Comparison of ENCODE assay signal across 8 mouse cellular contexts in genomic region chr17:24527315-24527714, GRCm38 (mm10). TPM values are rescaled to one million over a fixed set of nuclear protein-coding genes. Genes with fewer than 3 reads are reported as not detected.
A peak's percentile ranks its signal among the peaks of the same experiment; 100 is the strongest.
DNase-seq lines count a peak whose midpoint lies in the region; ATAC-seq and TF ChIP-seq lines count a peak whose summit lies in the region.

No protein-coding gene starts in this region.

- H3K4me3 ChIP-seq in layer of hippocampus, adult 2 months: peak overlapping the region; percentile 95
- peak overlapping the region; percentile 64 for H3K4me3 ChIP-seq in cortical plate, adult 2 months (ENCODE audit: insufficient read depth, low read length)
- peak overlapping the region; percentile 98 for H3K4me3 ChIP-seq in intestine, embryonic 15.5 days (replicated peaks)
- peak overlapping the region; percentile 77 for H3K4me3 ChIP-seq in myocyte

- TF ChIP-seq CTCF in layer of hippocampus, adult 2 months (conservative IDR thresholded peaks at IDR 0.05): no peak
- TF ChIP-seq CTCF in cortical plate, adult 2 months (IDR thresholded peaks at IDR 0.05; ENCODE audit: extremely low read depth, insufficient read depth, low read length): no peak

- peak; percentile 4; the same call in 1 of the 2 replicates for ATAC-seq in intestine, embryonic 15.5 days

- H3K27ac ChIP-seq in layer of hippocampus, adult 2 months: peak overlapping the region; percentile 91
- H3K27ac ChIP-seq in cortical plate, adult 2 months (ENCODE audit: insufficient read depth, low read length): peak overlapping the region; percentile 10; the same call in 1 of the 2 replicates
- H3K27ac ChIP-seq in intestine, embryonic 15.5 days: peak overlapping the region; percentile 85

- peak overlapping the region; percentile 11 for H3ac ChIP-seq in myocyte (ENCODE audit: control insufficient read depth, insufficient read length)

- H3K36me3 ChIP-seq in intestine, embryonic 15.5 days: no peaks in the 10 kb centered on the region
- H3K36me3 ChIP-seq in myocyte (ENCODE audit: control insufficient read depth, insufficient read depth): no peaks in the 10 kb centered on the region

- H3K27me3 ChIP-seq in intestine, embryonic 15.5 days (replicated peaks): no peaks in the 10 kb centered on the region
- H3K27me3 ChIP-seq in myocyte (ENCODE audit: control insufficient read depth, insufficient read depth, insufficient read length): no peaks in the 10 kb centered on the region

- peaks cover 59% of the 10 kb centered on the region for H3K79me2 ChIP-seq in myocyte (ENCODE audit: control insufficient read depth, insufficient read depth)

- 0% methylated on average over 17 of the region's 19 CpGs for WGBS in intestine, embryonic 15.5 days

- H3K4me1 ChIP-seq in cortical plate, adult 2 months (ENCODE audit: control insufficient read depth, insufficient read depth, low read length): peaks cover 10% of the 10 kb centered on the region
- peaks cover 48% of the 10 kb centered on the region for H3K4me1 ChIP-seq in intestine, embryonic 15.5 days (replicated peaks)

- H3K9me3 ChIP-seq in intestine, embryonic 15.5 days: no peaks in the 10 kb centered on the region

- H3K4me2 ChIP-seq in intestine, embryonic 15.5 days (replicated peaks): peak overlapping the region; percentile 61
- H3K4me2 ChIP-seq in myocyte (ENCODE audit: low read depth): peak overlapping the region; percentile 90

- H3K9ac ChIP-seq in intestine, embryonic 15.5 days: peak overlapping the region; percentile 96

- no peak for TF ChIP-seq POLR2A in cortical plate, adult 2 months (IDR thresholded peaks at IDR 0.05; ENCODE audit: extremely low read depth, insufficient read depth, low read length)
- no peak for TF ChIP-seq POLR2A in myocyte (IDR thresholded peaks at IDR 0.05; ENCODE audit: insufficient read length, low read depth)

- DNase-seq in layer of hippocampus, adult 2 months (ENCODE audit: low spot score in 2 of 2): no peak
- DNase-seq in layer of hippocampus, postnatal 25 days (ENCODE audit: extremely low spot score in 1 of 2, low spot score in 1 of 2): no peak
- DNase-seq in spleen, postnatal 4 days (ENCODE audit: low spot score in 2 of 2): no peak
- DNase-seq in layer of hippocampus, postnatal 14 days (ENCODE audit: low spot score in 2 of 2): no peak
- DNase-seq in kidney, postnatal 14 days: no peak

TF ChIP-seq in myocyte, 11 proteins besides CTCF, POLR2A, EP300 and RAD21:
- TF ChIP-seq E2F4 (IDR thresholded peaks at IDR 0.05; ENCODE audit: insufficient read depth) (no peak), REST (IDR thresholded peaks at IDR 0.05; ENCODE audit: insufficient read depth, insufficient read length) (no peak), MYOG (IDR thresholded peaks at IDR 0.05; ENCODE audit: control insufficient read depth in 1 of 3, insufficient read depth in 1 of 3, insufficient read length in 2 of 3, low read depth in 2 of 3) (no peak), TCF3 (IDR thresholded peaks at IDR 0.05; ENCODE audit: insufficient read length, low read depth) (no peak), CEBPB (IDR thresholded peaks at IDR 0.05; ENCODE audit: insufficient read depth, poor library complexity, severe bottlenecking) (no peak), TCF12 (IDR thresholded peaks at IDR 0.05; ENCODE audit: insufficient read depth, poor library complexity, severe bottlenecking) (no peak), USF1 (IDR thresholded peaks at IDR 0.05; ENCODE audit: low read depth) (no peak), MYOD1 (IDR thresholded peaks at IDR 0.05; ENCODE audit: control insufficient read depth in 1 of 3, insufficient read length in 2 of 3, low read depth in 2 of 3) (no peak), POLR2AphosphoS2 (IDR thresholded peaks at IDR 0.05; ENCODE audit: insufficient read length, low read depth) (no peak), MAX (IDR thresholded peaks at IDR 0.05; ENCODE audit: low read depth) (no peak)

RNA-seq across cellular contexts. Expression of gene Traf7, which starts 0.4 kb away (rescaled TPM):
- total RNA-seq in layer of hippocampus, adult 2 months (2021): 10 to 100 TPM; 87.9 to 95.5 TPM
- 10 to 100 TPM; 69.9 to 88.9 TPM for total RNA-seq in layer of hippocampus, postnatal 25 days (2021)
- 176 and 187 TPM in 2 replicates for polyA plus RNA-seq in cortical plate, adult 2 months (2012; rRNA removed)
- polyA plus RNA-seq in intestine, embryonic 15.5 days (2015; fragmentation: Nextera tagmentation; extraction: Ambion mirVana): 81.6 and 89.3 TPM in 2 replicates
- 112 TPM for polyA plus RNA-seq in myocyte (2012; fragmentation: generic; extraction: Trizol)
- 10 to 100 TPM; 93.6 to 96.0 TPM for total RNA-seq in layer of hippocampus, postnatal 14 days (2021)

RNA-seq across cellular contexts. Expression of gene Rab26, which starts 6.7 kb away (rescaled TPM):
- 10 to 100 TPM; 78.2 to 82.2 TPM for total RNA-seq in layer of hippocampus, adult 2 months (2021)
- total RNA-seq in layer of hippocampus, postnatal 25 days (2021): 10 to 100 TPM; 65.1 to 72.1 TPM
- polyA plus RNA-seq in cortical plate, adult 2 months (2012; rRNA removed): 97.3 and 102 TPM in 2 replicates
- 5.2 and 8.7 TPM in 2 replicates for polyA plus RNA-seq in intestine, embryonic 15.5 days (2015; fragmentation: Nextera tagmentation; extraction: Ambion mirVana)
- polyA plus RNA-seq in myocyte (2012; fragmentation: generic; extraction: Trizol): 0.35 TPM
- total RNA-seq in layer of hippocampus, postnatal 14 days (2021): 10 to 100 TPM; 60.1 to 69.3 TPM

RNA-seq across cellular contexts. Expression of gene Pkd1, which starts 22.3 kb away (rescaled TPM):
- total RNA-seq in layer of hippocampus, adult 2 months (2021): 10 to 100 TPM; 87.0 to 93.3 TPM
- total RNA-seq in layer of hippocampus, postnatal 25 days (2021): 10 to 100 TPM; 68.9 to 89.9 TPM
- polyA plus RNA-seq in cortical plate, adult 2 months (2012; rRNA removed): 82.0 and 91.8 TPM in 2 replicates
- polyA plus RNA-seq in intestine, embryonic 15.5 days (2015; fragmentation: Nextera tagmentation; extraction: Ambion mirVana): 16.9 and 17.4 TPM in 2 replicates
- polyA plus RNA-seq in myocyte (2012; fragmentation: generic; extraction: Trizol): 47.2 TPM
- total RNA-seq in layer of hippocampus, postnatal 14 days (2021): 10 to 100 TPM; 71.1 to 85.9 TPM

RNA-seq across cellular contexts. Expression of gene Caskin1, which starts 38.9 kb away (rescaled TPM):
- total RNA-seq in layer of hippocampus, adult 2 months (2021): 100 to 1,000 TPM; 153 to 158 TPM
- 100 to 1,000 TPM; 143 to 165 TPM for total RNA-seq in layer of hippocampus, postnatal 25 days (2021)
- 106 and 109 TPM in 2 replicates for polyA plus RNA-seq in cortical plate, adult 2 months (2012; rRNA removed)
- polyA plus RNA-seq in intestine, embryonic 15.5 days (2015; fragmentation: Nextera tagmentation; extraction: Ambion mirVana): 1.5 and 1.8 TPM in 2 replicates
- 0.16 TPM for polyA plus RNA-seq in myocyte (2012; fragmentation: generic; extraction: Trizol)
- 100 to 1,000 TPM; 155 to 161 TPM for total RNA-seq in layer of hippocampus, postnatal 14 days (2021)

RNA-seq across cellular contexts. Expression of gene Mlst8, which starts 48.4 kb away (rescaled TPM):
- 10 to 100 TPM; 36.0 to 44.9 TPM for total RNA-seq in layer of hippocampus, adult 2 months (2021)
- total RNA-seq in layer of hippocampus, postnatal 25 days (2021): 10 to 100 TPM; 38.1 to 40.1 TPM
- 37.0 and 39.1 TPM in 2 replicates for polyA plus RNA-seq in cortical plate, adult 2 months (2012; rRNA removed)
- polyA plus RNA-seq in intestine, embryonic 15.5 days (2015; fragmentation: Nextera tagmentation; extraction: Ambion mirVana): 25.2 and 27.3 TPM in 2 replicates
- 16.5 TPM for polyA plus RNA-seq in myocyte (2012; fragmentation: generic; extraction: Trizol)
- 10 to 100 TPM; 30.7 to 32.1 TPM for total RNA-seq in layer of hippocampus, postnatal 14 days (2021)

Comparison
In these comparisons a context has a peak if more than half of its experiments do, and no peak if none do; other contexts are left out.
1. H3K27ac ChIP-seq: peak in every context shown above with its lines; median percentile 91 in layer of hippocampus, adult 2 months; 85 in intestine, embryonic 15.5 days; 10 in cortical plate, adult 2 months.